Mouse (Mus musculus) embryonic fibroblast, embryonic 13.5 days (primary cell): Measurements from ENCODE around the gene Cep128. TPM values are rescaled to one million over a fixed set of nuclear protein-coding genes. Genes with fewer than 3 reads are reported as not detected.

Experiments used
- H3K27ac ChIP-seq: 2 replicates; pipeline ENCODE4 v1.5.1; 2012; ENCODE audit warnings: low read length, control low read depth, inconsistent platforms; ENCODE audit not compliant: insufficient read depth
- H3K4me1 ChIP-seq: 2 replicates; pipeline ENCODE4 v1.6.1; 2011; ENCODE audit warnings: low read length; ENCODE audit not compliant: control insufficient read depth, insufficient read depth
- H3K4me3 ChIP-seq: 2 replicates; pipeline ENCODE4 v1.5.1; 2011; ENCODE audit warnings: mild to moderate bottlenecking, control low read depth, low read length; ENCODE audit not compliant: insufficient read depth
- CTCF ChIP-seq: IDR thresholded peaks from 2 replicates; pipeline ENCODE4 v1.5.1; 2011; ENCODE audit warnings: mild to moderate bottlenecking, control low read depth, low read length, moderate library complexity, borderline replicate concordance; ENCODE audit not compliant: insufficient read depth
- POLR2A ChIP-seq: IDR thresholded peaks from 2 replicates; pipeline ENCODE4 v1.6.1; 2011; ENCODE audit warnings: low read depth, mild to moderate bottlenecking, control low read depth, low read length, moderate library complexity
- polyA plus RNA-seq: library from polyadenylated mRNA; stranded (reverse); fragments of >200 nt; gene quantifications from 2 replicates; pipeline ENCODE4 v1.2.4, GENCODE M21; 2011; ENCODE audit warnings: low read depth; ENCODE audit not compliant: missing spikeins, insufficient read length

Gene Cep128
- polyA plus RNA-seq, 1 experiment: 9.9 TPM

GRCm38 (mm10) chr12:91265462-91265861 is 118.7 kb downstream of the Cep128 start:
- H3K27ac ChIP-seq: no peak overlapping the region
- H3K4me1 ChIP-seq: no peaks in the 10 kb centered on the region
- no peak overlapping the region for H3K4me3 ChIP-seq
- no peak for TF ChIP-seq CTCF

- Histone ChIP-seq H3K4me1 (no peaks in the 10 kb centered on the region), H3K27ac (no peak overlapping the region)
Measured at GRCm38 (mm10) chr12:91264828-91265355, 119.3 kb downstream of the Cep128 start.

GRCm38 (mm10) chr12:91263705-91264104 is 120.5 kb downstream of the Cep128 start:
- no peak overlapping the region for H3K27ac ChIP-seq
- TF ChIP-seq POLR2A (no peak), CTCF (no peak)
- no peaks in the 10 kb centered on the region for H3K4me1 ChIP-seq
- H3K4me3 ChIP-seq: no peak overlapping the region

More at GRCm38 (mm10) chr12:91264828-91265355, 119.3 kb downstream of the Cep128 start:
- H3K4me3 ChIP-seq: no peak overlapping the region
- no peak for TF ChIP-seq CTCF

GRCm38 (mm10) chr12:91262801-91263200 is 121.4 kb downstream of the Cep128 start:
- no peak overlapping the region for H3K27ac ChIP-seq
- H3K4me1 ChIP-seq: no peaks in the 10 kb centered on the region
- TF ChIP-seq POLR2A (no peak), CTCF (no peak)
- no peak overlapping the region for H3K4me3 ChIP-seq

- TF ChIP-seq POLR2A: no peak
- TF ChIP-seq CTCF: no peak
- H3K4me3 ChIP-seq: no peak overlapping the region
- H3K4me1 ChIP-seq: no peaks in the 10 kb centered on the region
- no peak overlapping the region for H3K27ac ChIP-seq
Measured at GRCm38 (mm10) chr12:91256334-91256733, 127.9 kb downstream of the Cep128 start.

- no peak for TF ChIP-seq CTCF
- TF ChIP-seq POLR2A: no peak
- H3K27ac ChIP-seq: no peak overlapping the region
- H3K4me3 ChIP-seq: no peak overlapping the region
- H3K4me1 ChIP-seq: no peaks in the 10 kb centered on the region
Measured at GRCm38 (mm10) chr12:91254831-91255230, 129.4 kb downstream of the Cep128 start.

GRCm38 (mm10) chr12:91220609-91221008 is 163.6 kb downstream of the Cep128 start:
- no peaks in the 10 kb centered on the region for H3K4me1 ChIP-seq
- H3K4me3 ChIP-seq: no peak overlapping the region
- TF ChIP-seq POLR2A (no peak), CTCF (no peak)
- H3K27ac ChIP-seq: no peak overlapping the region

- no peaks in the 10 kb centered on the region; the same call in 1 of the 2 replicates for H3K4me1 ChIP-seq
- H3K4me3 ChIP-seq: no peak overlapping the region
- no peak for TF ChIP-seq CTCF
- TF ChIP-seq POLR2A: no peak
- no peak overlapping the region for H3K27ac ChIP-seq
Measured at GRCm38 (mm10) chr12:91205550-91205949, 178.7 kb downstream of the Cep128 start.

GRCm38 (mm10) chr12:91204330-91204729 is 179.9 kb downstream of the Cep128 start:
- Histone ChIP-seq H3K27ac (no peak overlapping the region), H3K4me1 (no peaks in the 10 kb centered on the region; the same call in 1 of the 2 replicates), H3K4me3 (no peak overlapping the region)
- no peak for TF ChIP-seq CTCF
- TF ChIP-seq POLR2A: no peak

GRCm38 (mm10) chr12:91202496-91202895 is 181.7 kb downstream of the Cep128 start:
- Histone ChIP-seq H3K27ac (no peak overlapping the region), H3K4me3 (no peak overlapping the region), H3K4me1 (no peaks in the 10 kb centered on the region; the same call in 1 of the 2 replicates)
- no peak for TF ChIP-seq POLR2A
- TF ChIP-seq CTCF: no peak

GRCm38 (mm10) chr12:91189111-91189510 is 195.1 kb downstream of the Cep128 start:
- no peak for TF ChIP-seq CTCF
- TF ChIP-seq POLR2A: no peak
- no peak overlapping the region for H3K4me3 ChIP-seq
- H3K27ac ChIP-seq: no peak overlapping the region
- no peaks in the 10 kb centered on the region for H3K4me1 ChIP-seq
